Mouse (Mus musculus): ENCODE measurements around the gene 2010111I01Rik. TPM values are rescaled to one million over a fixed set of nuclear protein-coding genes. Genes with fewer than 3 reads are reported as not detected.
A peak's percentile ranks its signal among the peaks of the same experiment; 100 is the strongest.

Gene 2010111I01Rik
- total RNA-seq, 2 experiments from 2014 or later = 121 to 143 TPM

- intact Hi-C loops (cut with DNase I) = no loop called here
- DNase-seq = peak; percentile 66 to 67
Observed at GRCm38 (mm10) chr13:63108601-63109000, 143.9 kb downstream of the 2010111I01Rik start.

GRCm38 (mm10) chr13:63111297-63112042 is 146.8 kb downstream of the 2010111I01Rik start:
- no peak for DNase-seq
- intact Hi-C loops (cut with DNase I) = loop anchor here (2.0 kb wide), 1 partner anchor 131 kb away; no protein-coding TSS in a partner anchor

- peak; percentile 55 to 63 for DNase-seq
- intact Hi-C loops (cut with DNase I) = loop anchor here (2.0 kb wide), 1 partner anchor 131 kb away; no protein-coding TSS in a partner anchor
Observed at GRCm38 (mm10) chr13:63112043-63112597, 147.4 kb downstream of the 2010111I01Rik start.

- peak in 1 of 2 experiments; percentile 40 for DNase-seq
- intact Hi-C loops (cut with DNase I) = loop anchor here (2.0 kb wide), 1 partner anchor 130 kb away; no protein-coding TSS in a partner anchor
Observed at GRCm38 (mm10) chr13:63112598-63113372, 148.1 kb downstream of the 2010111I01Rik start.

GRCm38 (mm10) chr13:63113881-63114301 is 149.2 kb downstream of the 2010111I01Rik start:
- DNase-seq = peak in 1 of 2 experiments; percentile 39
- intact Hi-C loops (cut with DNase I) = loop anchor here (2.0 kb wide), 1 partner anchor 129 kb away; no protein-coding TSS in a partner anchor

GRCm38 (mm10) chr13:63115187-63115784 is 150.6 kb downstream of the 2010111I01Rik start:
- intact Hi-C loops (cut with DNase I) = no loop called here
- DNase-seq = no peak

- intact Hi-C loops (cut with DNase I) = no loop called here
- peak; percentile 41 to 45 for DNase-seq
Observed at GRCm38 (mm10) chr13:63117495-63118184, 152.9 kb downstream of the 2010111I01Rik start.

GRCm38 (mm10) chr13:63118682-63119081 is 154.0 kb downstream of the 2010111I01Rik start:
- peak in 1 of 2 experiments; percentile 37 for DNase-seq
- intact Hi-C loops (cut with DNase I) = no loop called here

- intact Hi-C loops (cut with DNase I) = no loop called here
- DNase-seq = peak; percentile 40 to 41
Observed at GRCm38 (mm10) chr13:63120296-63120695, 155.6 kb downstream of the 2010111I01Rik start.

- no peak for DNase-seq
- intact Hi-C loops (cut with DNase I) = no loop called here
Observed at GRCm38 (mm10) chr13:63121747-63122146, 157.1 kb downstream of the 2010111I01Rik start.

- intact Hi-C loops (cut with DNase I) = no loop called here
- no peak for DNase-seq
Observed at GRCm38 (mm10) chr13:63126206-63126605, 161.5 kb downstream of the 2010111I01Rik start.

- intact Hi-C loops (cut with DNase I) = no loop called here
- no peak for DNase-seq
Observed at GRCm38 (mm10) chr13:63127516-63127915, 162.8 kb downstream of the 2010111I01Rik start.

- intact Hi-C loops (cut with DNase I) = loop anchor here (5.0 kb wide), 1 partner anchor 88 kb away; no protein-coding TSS in a partner anchor
Observed at GRCm38 (mm10) chr13:63134879-63135421, 170.3 kb downstream of the 2010111I01Rik start.

GRCm38 (mm10) chr13:63135994-63136393 is 171.3 kb downstream of the 2010111I01Rik start:
- intact Hi-C loops (cut with DNase I) = loop anchor here (5.0 kb wide), 1 partner anchor 89 kb away; no protein-coding TSS in a partner anchor
- DNase-seq = no peak

More at GRCm38 (mm10) chr13:63134879-63135421, 170.3 kb downstream of the 2010111I01Rik start:
- peak; percentile 64 to 73 for DNase-seq

GRCm38 (mm10) chr13:63136775-63137174 is 172.1 kb downstream of the 2010111I01Rik start:
- intact Hi-C loops (cut with DNase I) = loop anchor here (5.0 kb wide), 1 partner anchor 89 kb away; no protein-coding TSS in a partner anchor
- DNase-seq = no peak

GRCm38 (mm10) chr13:63138376-63139048 is 173.8 kb downstream of the 2010111I01Rik start:
- intact Hi-C loops (cut with DNase I) = loop anchor here (5.0 kb wide), 1 partner anchor 91 kb away; no protein-coding TSS in a partner anchor
- no peak for DNase-seq

GRCm38 (mm10) chr13:63139463-63140226 is 175.0 kb downstream of the 2010111I01Rik start:
- no peak for DNase-seq
- intact Hi-C loops (cut with DNase I) = loop anchor here (5.0 kb wide), 1 partner anchor 92 kb away; no protein-coding TSS in a partner anchor

- DNase-seq = no peak
- intact Hi-C loops (cut with DNase I) = no loop called here
Observed at GRCm38 (mm10) chr13:63140784-63141183, 176.1 kb downstream of the 2010111I01Rik start.
